Mouse (Mus musculus) kidney, embryonic 15.5 days (tissue): ENCODE data around the gene Fbxo41. TPM values are rescaled to one million over a fixed set of nuclear protein-coding genes. Genes with fewer than 3 reads are reported as not detected.

Source experiments
- ATAC-seq: fragments of 200-750 bp; cut with Nextera tagmentation; replicated peaks from 2 replicates; pipeline ENCODE4 v1.8.0; 2017; ENCODE audit warnings: moderate TSS enrichment; ENCODE audit not compliant: low FRiP score
- H3K27ac ChIP-seq: fragments of 300-500 bp; sonication (generic); 2 replicates; pipeline ENCODE4 v1.5.1; 2015; ENCODE audit warnings: mild to moderate bottlenecking, inconsistent platforms
- H3K27me3 ChIP-seq: fragments of 300-500 bp; sonication (generic); 2 replicates; pipeline ENCODE4 v1.6.1; 2015; ENCODE audit warnings: inconsistent platforms
- H3K36me3 ChIP-seq: fragments of 300-500 bp; sonication (generic); 2 replicates; pipeline ENCODE4 v1.6.1; 2015; ENCODE audit warnings: inconsistent platforms
- H3K4me1 ChIP-seq: fragments of 300-500 bp; sonication (generic); 2 replicates; pipeline ENCODE4 v1.6.1; 2015; ENCODE audit warnings: inconsistent platforms
- H3K4me2 ChIP-seq: fragments of 300-500 bp; sonication (generic); 2 replicates; pipeline ENCODE4 v1.6.1; 2015; ENCODE audit warnings: moderate library complexity, mild to moderate bottlenecking, inconsistent platforms
- H3K4me3 ChIP-seq: fragments of 300-500 bp; sonication (generic); replicated peaks from 2 replicates; pipeline ENCODE4 v1.5.1; 2015; ENCODE audit warnings: mild to moderate bottlenecking, inconsistent platforms
- H3K9ac ChIP-seq: fragments of 300-500 bp; sonication (generic); 2 replicates; pipeline ENCODE4 v1.6.1; 2015; ENCODE audit warnings: mild to moderate bottlenecking, inconsistent platforms
- H3K9me3 ChIP-seq: fragments of 300-500 bp; sonication (generic); replicated peaks from 2 replicates; pipeline ENCODE4 v1.6.1; 2016; ENCODE audit warnings: inconsistent platforms
- WGBS: fragments of 180-500 bp; shearing (Covaris S2); methylation state at CpG from one replicate; pipeline ENCODE4 v1.1.7; 2015; ENCODE audit warnings: mixed read lengths; 5-methylcytosine and 5-hydroxymethylcytosine counted together
- polyA plus RNA-seq: library from polyadenylated mRNA; unstranded; fragments of >200 nt; fragmentation: Nextera tagmentation; extraction: Ambion mirVana; gene quantifications from 2 replicates; pipeline ENCODE4 v1.2.1, GENCODE M21; 2015

Fbxo41 gene
- polyA plus RNA-seq, 1 experiment from 2014 or later, result 0.18 TPM

- peaks cover 28% of the 10 kb centered on the region for H3K4me1 ChIP-seq
- no peaks in the 10 kb centered on the region for H3K9me3 ChIP-seq
- H3K4me2 ChIP-seq, result peak overlapping the region; percentile 81
- no peaks in the 10 kb centered on the region for H3K36me3 ChIP-seq
- H3K27ac ChIP-seq, result no peak overlapping the region
- no peak overlapping the region for H3K9ac ChIP-seq
- peak overlapping the region; percentile 46 for H3K4me3 ChIP-seq
- peaks cover 91% of the 10 kb centered on the region for H3K27me3 ChIP-seq
- peak; percentile 46 for ATAC-seq
- WGBS, result under 1% methylated on average over 83 of the region's 88 CpGs
Measured at GRCm38 (mm10) chr6:85511286-85512055, 8.7 kb upstream of the Fbxo41 start.

GRCm38 (mm10) chr6:85510476-85510875 lies 7.7 kb upstream of the Fbxo41 start:
- H3K4me1 ChIP-seq, result peaks cover 28% of the 10 kb centered on the region
- no peak overlapping the region for H3K9ac ChIP-seq
- no peak overlapping the region for H3K4me3 ChIP-seq
- WGBS, result 2% methylated on average over 6 of the region's 6 CpGs
- no peak for ATAC-seq
- no peaks in the 10 kb centered on the region for H3K36me3 ChIP-seq
- H3K9me3 ChIP-seq, result no peaks in the 10 kb centered on the region
- H3K4me2 ChIP-seq, result no peak overlapping the region
- H3K27ac ChIP-seq, result no peak overlapping the region
- peaks cover 91% of the 10 kb centered on the region for H3K27me3 ChIP-seq

- no peak for ATAC-seq
- peaks cover 91% of the 10 kb centered on the region for H3K27me3 ChIP-seq
Measured at GRCm38 (mm10) chr6:85508602-85509001, 5.8 kb upstream of the Fbxo41 start.

GRCm38 (mm10) chr6:85504908-85505307 lies 2.1 kb upstream of the Fbxo41 start:
- Histone ChIP-seq H3K9ac (no peak overlapping the region), H3K9me3 (no peaks in the 10 kb centered on the region), H3K4me2 (no peak overlapping the region), H3K4me1 (peaks cover 16% of the 10 kb centered on the region), H3K36me3 (no peaks in the 10 kb centered on the region), H3K27me3 (peaks cover 88% of the 10 kb centered on the region), H3K4me3 (no peak overlapping the region), H3K27ac (no peak overlapping the region)
- no peak for ATAC-seq
- WGBS, result 85% methylated on average over 2 of the region's 2 CpGs

More at GRCm38 (mm10) chr6:85508602-85509001, 5.8 kb upstream of the Fbxo41 start:
- no peak overlapping the region for H3K27ac ChIP-seq
- peaks cover 26% of the 10 kb centered on the region for H3K4me1 ChIP-seq
- H3K9ac ChIP-seq, result no peak overlapping the region
- no peaks in the 10 kb centered on the region for H3K36me3 ChIP-seq
- H3K4me2 ChIP-seq, result no peak overlapping the region
- 53% methylated on average over 5 of the region's 5 CpGs for WGBS
- H3K4me3 ChIP-seq, result no peak overlapping the region
- no peaks in the 10 kb centered on the region for H3K9me3 ChIP-seq

GRCm38 (mm10) chr6:85502103-85502910 lies 487 bp downstream of the Fbxo41 start:
- WGBS, result under 1% methylated on average over 37 of the region's 37 CpGs
- Histone ChIP-seq H3K27ac (no peak overlapping the region), H3K9ac (peak overlapping the region; percentile 53)

GRCm38 (mm10) chr6:85501571-85502102 lies 1.2 kb downstream of the Fbxo41 start:
- H3K4me3 ChIP-seq, result peak overlapping the region; percentile 70
- 13% methylated on average over 6 of the region's 6 CpGs for WGBS
- peaks cover 62% of the 10 kb centered on the region for H3K27me3 ChIP-seq
- no peak overlapping the region for H3K9ac ChIP-seq
- no peaks in the 10 kb centered on the region for H3K9me3 ChIP-seq
- no peak overlapping the region for H3K27ac ChIP-seq
- H3K4me2 ChIP-seq, result peak overlapping the region; percentile 94
- ATAC-seq, result peak; percentile 24; the same call in 1 of the 2 replicates
- peaks cover 16% of the 10 kb centered on the region for H3K4me1 ChIP-seq
- no peaks in the 10 kb centered on the region for H3K36me3 ChIP-seq

More at GRCm38 (mm10) chr6:85502103-85502910, 487 bp downstream of the Fbxo41 start:
- Histone ChIP-seq H3K4me1 (peaks cover 16% of the 10 kb centered on the region), H3K4me2 (peak overlapping the region; percentile 94), H3K36me3 (no peaks in the 10 kb centered on the region), H3K4me3 (peak overlapping the region; percentile 70), H3K9me3 (no peaks in the 10 kb centered on the region), H3K27me3 (peaks cover 65% of the 10 kb centered on the region)
- peak; percentile 65 for ATAC-seq

GRCm38 (mm10) chr6:85500416-85500815 lies 2.4 kb downstream of the Fbxo41 start:
- no peak overlapping the region for H3K27ac ChIP-seq
- H3K36me3 ChIP-seq, result no peaks in the 10 kb centered on the region
- H3K27me3 ChIP-seq, result peaks cover 51% of the 10 kb centered on the region
- H3K4me1 ChIP-seq, result peaks cover 16% of the 10 kb centered on the region
- H3K9me3 ChIP-seq, result no peaks in the 10 kb centered on the region
- H3K4me2 ChIP-seq, result no peak overlapping the region
- WGBS, result 45% methylated on average over 1 of the region's 1 CpGs
- no peak for ATAC-seq
- no peak overlapping the region for H3K9ac ChIP-seq
- H3K4me3 ChIP-seq, result no peak overlapping the region

GRCm38 (mm10) chr6:85498147-85498546 lies 4.6 kb downstream of the Fbxo41 start:
- no peaks in the 10 kb centered on the region for H3K36me3 ChIP-seq
- no peak for ATAC-seq
- H3K27me3 ChIP-seq, result peaks cover 29% of the 10 kb centered on the region
- no peak overlapping the region for H3K9ac ChIP-seq
- no peak overlapping the region for H3K4me2 ChIP-seq
- no peak overlapping the region for H3K4me3 ChIP-seq
- H3K4me1 ChIP-seq, result peaks cover 15% of the 10 kb centered on the region
- 60% methylated on average over 9 of the region's 9 CpGs for WGBS
- no peak overlapping the region for H3K27ac ChIP-seq
- no peaks in the 10 kb centered on the region for H3K9me3 ChIP-seq

- Histone ChIP-seq H3K4me3 (no peak overlapping the region), H3K27me3 (peaks cover 17% of the 10 kb centered on the region), H3K9ac (no peak overlapping the region), H3K9me3 (no peaks in the 10 kb centered on the region), H3K4me1 (peaks cover 3% of the 10 kb centered on the region), H3K36me3 (no peaks in the 10 kb centered on the region), H3K4me2 (no peak overlapping the region), H3K27ac (no peak overlapping the region)
- ATAC-seq, result no peak
Measured at GRCm38 (mm10) chr6:85496976-85497375, 5.8 kb downstream of the Fbxo41 start.

- H3K9me3 ChIP-seq, result no peaks in the 10 kb centered on the region
- peaks cover 7% of the 10 kb centered on the region; the same call in 1 of the 2 replicates for H3K4me1 ChIP-seq
- ATAC-seq, result no peak
- WGBS, result 90% methylated on average over 3 of the region's 3 CpGs
- no peaks in the 10 kb centered on the region for H3K36me3 ChIP-seq
- no peak overlapping the region for H3K4me2 ChIP-seq
- peaks cover 5% of the 10 kb centered on the region for H3K27me3 ChIP-seq
- H3K27ac ChIP-seq, result no peak overlapping the region
- H3K9ac ChIP-seq, result no peak overlapping the region
- no peak overlapping the region for H3K4me3 ChIP-seq
Measured at GRCm38 (mm10) chr6:85491606-85492005, 11.2 kb downstream of the Fbxo41 start.

GRCm38 (mm10) chr6:85490252-85490651 lies 12.5 kb downstream of the Fbxo41 start:
- H3K9ac ChIP-seq, result no peak overlapping the region
- H3K27ac ChIP-seq, result no peak overlapping the region
- H3K4me3 ChIP-seq, result no peak overlapping the region
- peaks cover 7% of the 10 kb centered on the region; the same call in 1 of the 2 replicates for H3K4me1 ChIP-seq
- 87% methylated on average over 4 of the region's 4 CpGs for WGBS
- H3K36me3 ChIP-seq, result no peaks in the 10 kb centered on the region
- peaks cover 18% of the 10 kb centered on the region for H3K27me3 ChIP-seq
- no peaks in the 10 kb centered on the region for H3K9me3 ChIP-seq
- H3K4me2 ChIP-seq, result no peak overlapping the region
- no peak for ATAC-seq

GRCm38 (mm10) chr6:85489717-85490116 lies 13.1 kb downstream of the Fbxo41 start:
- 85% methylated on average over 3 of the region's 3 CpGs for WGBS
- Histone ChIP-seq H3K4me3 (no peak overlapping the region), H3K4me1 (peaks cover 8% of the 10 kb centered on the region), H3K9ac (no peak overlapping the region), H3K27ac (no peak overlapping the region), H3K36me3 (no peaks in the 10 kb centered on the region), H3K9me3 (no peaks in the 10 kb centered on the region), H3K27me3 (peaks cover 24% of the 10 kb centered on the region), H3K4me2 (no peak overlapping the region)
- ATAC-seq, result no peak
